Mouse (Mus musculus) lung, postnatal 0 days (tissue): ENCODE measurements at regions not wholly inside any gene's neighbourhood (a gene's known extent, or its start where the extent isn't known, plus 50 kb on each side); places are given as distances from the start of the nearest gene placed in this dataset.

Experiments used
- CTCF ChIP-seq: IDR thresholded peaks from 2 replicates; pipeline ENCODE4 v1.5.1; 2016; ENCODE audit warnings: antibody characterized with exemption, mild to moderate bottlenecking
- EP300 ChIP-seq: IDR thresholded peaks from 2 replicates; pipeline ENCODE4 v1.6.1; 2016; ENCODE audit warnings: antibody characterized with exemption, mild to moderate bottlenecking, control low read depth

DNA sequence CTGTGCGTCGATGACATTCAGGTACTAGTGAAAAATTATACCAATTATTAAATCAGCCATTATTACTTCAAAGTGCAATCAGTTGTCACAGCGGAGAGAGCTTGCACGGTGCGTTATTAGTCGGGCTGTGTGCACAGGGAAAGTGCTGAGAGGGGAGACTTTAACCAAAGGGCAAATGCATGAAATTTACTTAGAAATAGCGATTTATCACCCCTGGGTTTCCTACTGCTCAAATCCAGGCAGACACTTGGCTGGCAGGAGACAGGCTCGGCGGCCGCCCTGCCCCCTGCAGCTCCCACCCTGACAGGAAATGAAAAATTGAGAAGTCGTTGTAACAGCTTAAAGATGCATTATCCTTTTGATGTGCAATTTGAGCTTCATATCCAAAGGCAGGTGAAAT is 145.5 kb upstream of the Mvb12b start:
- TF ChIP-seq EP300 (no peak), CTCF (no peak)
